Mouse (Mus musculus): ENCODE results near the gene Mxi1.

GRCm38 (mm10) chr19:53315209-53315654, 4.9 kb downstream of the Mxi1 start:
- TF ChIP-seq SMC3 (IDR thresholded peaks at IDR 0.05; ENCODE audit: low read depth, low read length), result no peak
- no peak for TF ChIP-seq TCF12 (IDR thresholded peaks at IDR 0.05; ENCODE audit: low read depth, low read length)
- no peak for TF ChIP-seq ETS1 (conservative IDR thresholded peaks at IDR 0.05; ENCODE audit: low read depth, low read length)
- no peak for TF ChIP-seq CTCF (conservative IDR thresholded peaks at IDR 0.05 in 1 of 2, IDR thresholded peaks at IDR 0.05 in 1 of 2; ENCODE audit: low read depth in 2 of 2, low read length in 2 of 2)
- no peak for TF ChIP-seq BHLHE40 (IDR thresholded peaks at IDR 0.05; ENCODE audit: low read depth, low read length)
- TF ChIP-seq POLR2A (IDR thresholded peaks at IDR 0.05; ENCODE audit: low read depth, low read length), result no peak
- no peak for TF ChIP-seq USF2 (conservative IDR thresholded peaks at IDR 0.05; ENCODE audit: low read depth, low read length)
- TF ChIP-seq MAZ (IDR thresholded peaks at IDR 0.05; ENCODE audit: low read depth, low read length), result no peak
- TF ChIP-seq ZC3H11A (IDR thresholded peaks at IDR 0.05; ENCODE audit: low read depth, low read length), result no peak
- no peak for TF ChIP-seq NRF1 (IDR thresholded peaks at IDR 0.05; ENCODE audit: low read depth, low read length)
- TF ChIP-seq EP300 (IDR thresholded peaks at IDR 0.05; ENCODE audit: low read length), result no peak

Measured in CH12.LX (cell line).